Mouse (Mus musculus) CD4-positive naive resting alpha-beta T cell, adult 76 days (primary cell): ENCODE data around the gene Zscan4c. TPM values are rescaled to one million over a fixed set of nuclear protein-coding genes. Genes with fewer than 3 reads are reported as not detected.

Experiments used
- total RNA-seq: library from RNA; stranded (reverse); gene quantifications from one replicate; pipeline ENCODE4 v1.2.4, GENCODE M21; 2023

Zscan4c gene
- total RNA-seq = not detected

GRCm38 (mm10) chr7:11005445-11005844 is at the start of gene Zscan4c:
TSS of gene Zscan4c (plus strand) at chr7:11005745.

Other genes starting within 250 kb of the Zscan4c start
- not detected for gene Zscan4b, start 100.7 kb upstream of the Zscan4c start, total RNA-seq
- gene Zscan4-ps1, start 63.9 kb downstream of the Zscan4c start, total RNA-seq = not detected
- gene Zscan4d, start 160.4 kb downstream of the Zscan4c start, total RNA-seq = not detected